Mouse (Mus musculus) R1 (cell line): ENCODE data around the gene Ppm1k.
A peak's percentile ranks its signal among the peaks of the same experiment; 100 is the strongest.
"Not testable (repeated sequence)": the region's sequence is repeated elsewhere in the genome, so short reads cannot be mapped to it uniquely, and the experiment has no call there.

Experiments used
- DNase-seq: peaks from one replicate; pipeline ENCODE4 v3.0.0-alpha.2; 2018; ENCODE audit warnings: low read depth, low spot score

The Ppm1k gene

GRCm38 (mm10) chr6:57535386-57535936 is at the start of gene Ppm1k:
TSS of gene Ppm1k (minus strand) at chr6:57535468.
- DNase-seq, result peak; percentile 99

GRCm38 (mm10) chr6:57582356-57582755 is 47.1 kb upstream of the Ppm1k start:
- no peak for DNase-seq

- DNase-seq, result no peak
Measured at GRCm38 (mm10) chr6:57581595-57581994, 46.3 kb upstream of the Ppm1k start.

GRCm38 (mm10) chr6:57580881-57581548 is 45.7 kb upstream of the Ppm1k start, which contains the start of gene Herc6:
TSS of gene Herc6 (plus strand) at chr6:57581000.
- DNase-seq, result peak; percentile 50

GRCm38 (mm10) chr6:57571587-57571986 is 36.3 kb upstream of the Ppm1k start:
- no peak for DNase-seq

GRCm38 (mm10) chr6:57570170-57570974 is 35.1 kb upstream of the Ppm1k start:
- peak; percentile 61 for DNase-seq

- no peak for DNase-seq
Measured at GRCm38 (mm10) chr6:57567630-57568029, 32.4 kb upstream of the Ppm1k start.

- no peak for DNase-seq
Measured at GRCm38 (mm10) chr6:57565452-57565851, 30.2 kb upstream of the Ppm1k start.

- DNase-seq, result no peak
Measured at GRCm38 (mm10) chr6:57563454-57563853, 28.2 kb upstream of the Ppm1k start.

- no peak for DNase-seq
Measured at GRCm38 (mm10) chr6:57557796-57558317, 22.6 kb upstream of the Ppm1k start.

- no peak for DNase-seq
Measured at GRCm38 (mm10) chr6:57551211-57551796, 16.0 kb upstream of the Ppm1k start.

- DNase-seq, result no peak
Measured at GRCm38 (mm10) chr6:57544866-57545265, 9.6 kb upstream of the Ppm1k start.

- DNase-seq, result not testable (repeated sequence)
Measured at GRCm38 (mm10) chr6:57543591-57543990, 8.3 kb upstream of the Ppm1k start.

GRCm38 (mm10) chr6:57541737-57542335 is 6.6 kb upstream of the Ppm1k start:
- DNase-seq, result no peak

- no peak for DNase-seq
Measured at GRCm38 (mm10) chr6:57540950-57541498, 5.8 kb upstream of the Ppm1k start.

- DNase-seq, result no peak
Measured at GRCm38 (mm10) chr6:57537887-57538286, 2.6 kb upstream of the Ppm1k start.

GRCm38 (mm10) chr6:57535971-57536669 is 852 bp upstream of the Ppm1k start:
- no peak for DNase-seq

- DNase-seq, result peak; percentile 79
Measured at GRCm38 (mm10) chr6:57534611-57535286, 519 bp downstream of the Ppm1k start.

GRCm38 (mm10) chr6:57534231-57534610 is 1.0 kb downstream of the Ppm1k start:
- DNase-seq, result no peak

GRCm38 (mm10) chr6:57533410-57533809 is 1.9 kb downstream of the Ppm1k start:
- no peak for DNase-seq
